Mouse (Mus musculus) embryonic facial prominence, embryonic 15.5 days (tissue): ENCODE measurements around the gene Hyal2. TPM values are rescaled to one million over a fixed set of nuclear protein-coding genes. Genes with fewer than 3 reads are reported as not detected.
"Not testable (repeated sequence)": the region's sequence is repeated elsewhere in the genome, so short reads cannot be mapped to it uniquely, and the experiment has no call there.

Source experiments
- ATAC-seq: fragments of 200-750 bp; cut with Nextera tagmentation; 2 replicates; pipeline ENCODE4 v1.8.0; 2017; ENCODE audit warnings: low read depth, moderate TSS enrichment; ENCODE audit not compliant: insufficient number of reproducible peaks, low FRiP score, low TSS enrichment
- H3K27ac ChIP-seq: fragments of 300-500 bp; sonication (generic); replicated peaks from 2 replicates; pipeline ENCODE4 v1.5.1; 2015; ENCODE audit warnings: mild to moderate bottlenecking, inconsistent platforms
- H3K27me3 ChIP-seq: fragments of 300-500 bp; sonication (generic); 2 replicates; pipeline ENCODE4 v1.6.1; 2015; ENCODE audit warnings: inconsistent platforms
- H3K36me3 ChIP-seq: fragments of 300-500 bp; sonication (generic); 2 replicates; pipeline ENCODE4 v1.6.1; 2015; ENCODE audit warnings: mild to moderate bottlenecking, inconsistent platforms
- H3K4me1 ChIP-seq: fragments of 300-500 bp; sonication (generic); 2 replicates; pipeline ENCODE4 v1.6.1; 2015; ENCODE audit warnings: inconsistent platforms
- H3K4me2 ChIP-seq: fragments of 300-500 bp; sonication (generic); replicated peaks from 2 replicates; pipeline ENCODE4 v1.6.1; 2015; ENCODE audit warnings: mild to moderate bottlenecking, inconsistent platforms
- H3K4me3 ChIP-seq: fragments of 300-500 bp; sonication (generic); replicated peaks from 2 replicates; pipeline ENCODE4 v1.5.1; 2015; ENCODE audit warnings: mild to moderate bottlenecking, inconsistent platforms
- H3K9ac ChIP-seq: fragments of 300-500 bp; sonication (generic); 2 replicates; pipeline ENCODE4 v1.6.1; 2015; ENCODE audit warnings: inconsistent platforms
- H3K9me3 ChIP-seq: fragments of 300-500 bp; sonication (generic); replicated peaks from 2 replicates; pipeline ENCODE4 v1.6.1; 2016; ENCODE audit warnings: inconsistent platforms
- WGBS: fragments of 180-500 bp; shearing (Covaris S2); methylation state at CpG from one replicate; pipeline ENCODE4 v1.1.7; 2015; 5-methylcytosine and 5-hydroxymethylcytosine counted together
- polyA plus RNA-seq: library from polyadenylated mRNA; unstranded; fragments of >200 nt; fragmentation: Nextera tagmentation; extraction: Ambion mirVana; gene quantifications from 2 replicates; pipeline ENCODE4 v1.2.1, GENCODE M21; 2015

The Hyal2 gene
- polyA plus RNA-seq, 1 experiment from 2014 or later: 98.4 TPM

GRCm38 (mm10) chr9:107570016-107570415, 2.3 kb downstream of the Hyal2 start:
- no peaks in the 10 kb centered on the region for H3K9me3 ChIP-seq
- H3K27ac ChIP-seq: peak overlapping the region; percentile 92
- H3K9ac ChIP-seq: peak overlapping the region; percentile 70
- H3K27me3 ChIP-seq: no peaks in the 10 kb centered on the region
- peak overlapping the region; percentile 88 for H3K4me3 ChIP-seq
- no peak for ATAC-seq
- WGBS: 23% methylated on average over 13 of the region's 13 CpGs
- peaks cover 48% of the 10 kb centered on the region for H3K36me3 ChIP-seq
- peak overlapping the region; percentile 61 for H3K4me2 ChIP-seq
- H3K4me1 ChIP-seq: peaks cover 48% of the 10 kb centered on the region

- no peak overlapping the region for H3K27ac ChIP-seq
- H3K4me1 ChIP-seq: peaks cover 51% of the 10 kb centered on the region
Observed at GRCm38 (mm10) chr9:107570845-107571244, 3.1 kb downstream of the Hyal2 start.

GRCm38 (mm10) chr9:107571534-107572326, 4.0 kb downstream of the Hyal2 start:
- H3K4me3 ChIP-seq: peak overlapping the region; percentile 88; the same call in 1 of the 2 replicates
- 92% methylated on average over 22 of the region's 22 CpGs for WGBS

More at GRCm38 (mm10) chr9:107570845-107571244, 3.1 kb downstream of the Hyal2 start:
- Histone ChIP-seq H3K9me3 (no peaks in the 10 kb centered on the region), H3K4me2 (peak overlapping the region; percentile 61), H3K9ac (no peak overlapping the region), H3K36me3 (peaks cover 42% of the 10 kb centered on the region), H3K27me3 (no peaks in the 10 kb centered on the region), H3K4me3 (peak overlapping the region; percentile 88)
- ATAC-seq: no peak
- WGBS: 88% methylated on average over 21 of the region's 21 CpGs

DNA sequence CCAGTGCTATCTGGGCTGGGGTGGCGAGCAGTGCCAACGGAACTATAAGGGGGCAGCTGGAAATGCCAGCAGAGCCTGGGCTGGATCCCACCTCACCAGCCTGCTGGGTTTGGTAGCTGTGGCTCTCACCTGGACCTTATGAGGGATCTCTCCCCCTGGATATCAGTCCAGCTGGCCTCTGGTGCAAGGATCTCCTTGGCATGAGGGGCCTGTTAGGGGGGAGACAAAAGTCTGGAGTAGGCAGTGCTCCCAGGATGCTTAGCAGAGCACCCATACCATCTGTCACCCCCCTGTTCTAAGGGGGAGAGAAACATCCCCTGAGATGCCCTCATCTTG, 4.5 kb downstream of the Hyal2 start:
- no peak for ATAC-seq
- no peak overlapping the region for H3K9ac ChIP-seq
- peaks cover 42% of the 10 kb centered on the region for H3K36me3 ChIP-seq
- no peaks in the 10 kb centered on the region for H3K9me3 ChIP-seq
- whole genome bisulfite sequencing: 95% methylated on average over 2 of the region's 2 CpGs
- H3K27ac ChIP-seq: no peak overlapping the region
- H3K4me3 ChIP-seq: no peak overlapping the region
- peaks cover 56% of the 10 kb centered on the region for H3K4me1 ChIP-seq
- H3K4me2 ChIP-seq: no peak overlapping the region
- H3K27me3 ChIP-seq: no peaks in the 10 kb centered on the region

More at GRCm38 (mm10) chr9:107571534-107572326, 4.0 kb downstream of the Hyal2 start:
- no peaks in the 10 kb centered on the region for H3K27me3 ChIP-seq
- no peak overlapping the region for H3K9ac ChIP-seq
- no peak overlapping the region for H3K4me2 ChIP-seq
- no peak overlapping the region for H3K27ac ChIP-seq
- H3K9me3 ChIP-seq: no peaks in the 10 kb centered on the region
- peaks cover 42% of the 10 kb centered on the region for H3K36me3 ChIP-seq
- no peak for ATAC-seq
- H3K4me1 ChIP-seq: peaks cover 54% of the 10 kb centered on the region

DNA sequence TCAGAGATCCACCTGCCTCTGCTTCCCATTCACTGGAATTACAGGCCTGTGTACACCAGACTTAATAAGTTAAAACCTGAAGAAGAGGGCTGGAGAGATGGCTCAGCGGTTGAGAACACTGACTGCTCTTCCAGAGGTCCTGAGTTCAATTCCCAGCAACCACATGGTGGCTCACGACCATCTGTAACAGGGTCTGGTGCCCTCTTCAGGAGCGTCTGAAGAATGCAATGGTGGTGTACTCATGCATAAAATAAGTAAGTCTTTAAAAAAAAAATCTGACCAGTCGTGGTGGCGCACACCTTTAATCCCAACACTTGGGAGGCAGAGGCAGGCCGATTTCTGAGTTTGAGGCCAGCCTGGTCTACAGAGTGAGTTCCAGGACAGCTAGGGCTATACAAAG, 6.0 kb downstream of the Hyal2 start:
- ATAC-seq: not testable (repeated sequence)

DNA sequence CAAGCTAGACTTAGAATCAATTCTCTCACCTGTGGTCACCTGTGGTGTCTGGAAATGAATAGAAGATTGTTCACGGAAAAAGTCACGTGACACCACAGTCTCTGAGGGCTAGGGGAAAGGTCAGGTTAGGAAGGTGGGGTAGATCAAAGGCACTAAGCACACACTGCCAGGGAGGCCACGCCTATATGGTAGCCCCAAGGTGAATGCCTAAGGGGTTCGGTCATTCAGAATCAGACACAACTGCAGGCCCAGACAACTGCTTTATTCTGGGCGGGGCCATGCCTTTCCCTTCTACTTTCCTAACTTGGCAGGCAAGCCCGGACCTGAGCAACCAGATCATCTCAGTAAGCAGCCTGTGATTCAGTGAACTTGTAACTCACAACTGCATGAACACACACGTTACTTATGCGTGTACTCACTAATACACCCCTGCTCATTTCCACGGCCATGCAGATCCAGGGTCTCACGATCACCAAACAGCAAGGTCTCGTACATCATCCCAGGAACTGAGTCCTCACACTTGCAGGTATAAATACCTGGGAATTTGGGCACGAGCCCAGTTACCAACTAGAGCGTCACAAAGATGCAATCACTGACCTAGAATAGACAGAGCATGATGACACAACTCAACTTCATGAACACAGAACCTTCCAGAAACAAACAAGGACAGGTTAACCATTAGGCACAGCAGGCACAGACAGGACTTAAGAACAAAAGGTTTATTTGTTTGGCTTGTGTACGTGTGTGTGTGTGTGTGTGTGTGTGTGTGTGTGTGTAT, 8.0 kb downstream of the Hyal2 start:
- no peak for ATAC-seq
- Histone ChIP-seq H3K4me2 (0 out of 2 replicates have a peak overlapping the region, but pooled peaks have one; percentile 57), H3K27ac (peak overlapping the region; percentile 91), H3K9ac (no peak overlapping the region), H3K4me1 (peaks cover 64% of the 10 kb centered on the region), H3K4me3 (0 out of 2 replicates have a peak overlapping the region, but pooled peaks have one; percentile 45), H3K9me3 (no peaks in the 10 kb centered on the region), H3K27me3 (no peaks in the 10 kb centered on the region), H3K36me3 (peaks cover 39% of the 10 kb centered on the region)
- WGBS: 65% methylated on average over 14 of the region's 14 CpGs

More for the DNA sequence above, 6.0 kb downstream of the Hyal2 start:
- H3K27ac ChIP-seq, H3K4me3 ChIP-seq, H3K27me3 ChIP-seq, H3K9me3 ChIP-seq, H3K9ac ChIP-seq, H3K4me2 ChIP-seq: not testable (repeated sequence)
- 85% methylated on average over 6 of the region's 6 CpGs for WGBS
- Histone ChIP-seq H3K4me1 (peaks cover 58% of the 10 kb centered on the region), H3K36me3 (peaks cover 42% of the 10 kb centered on the region)

DNA sequence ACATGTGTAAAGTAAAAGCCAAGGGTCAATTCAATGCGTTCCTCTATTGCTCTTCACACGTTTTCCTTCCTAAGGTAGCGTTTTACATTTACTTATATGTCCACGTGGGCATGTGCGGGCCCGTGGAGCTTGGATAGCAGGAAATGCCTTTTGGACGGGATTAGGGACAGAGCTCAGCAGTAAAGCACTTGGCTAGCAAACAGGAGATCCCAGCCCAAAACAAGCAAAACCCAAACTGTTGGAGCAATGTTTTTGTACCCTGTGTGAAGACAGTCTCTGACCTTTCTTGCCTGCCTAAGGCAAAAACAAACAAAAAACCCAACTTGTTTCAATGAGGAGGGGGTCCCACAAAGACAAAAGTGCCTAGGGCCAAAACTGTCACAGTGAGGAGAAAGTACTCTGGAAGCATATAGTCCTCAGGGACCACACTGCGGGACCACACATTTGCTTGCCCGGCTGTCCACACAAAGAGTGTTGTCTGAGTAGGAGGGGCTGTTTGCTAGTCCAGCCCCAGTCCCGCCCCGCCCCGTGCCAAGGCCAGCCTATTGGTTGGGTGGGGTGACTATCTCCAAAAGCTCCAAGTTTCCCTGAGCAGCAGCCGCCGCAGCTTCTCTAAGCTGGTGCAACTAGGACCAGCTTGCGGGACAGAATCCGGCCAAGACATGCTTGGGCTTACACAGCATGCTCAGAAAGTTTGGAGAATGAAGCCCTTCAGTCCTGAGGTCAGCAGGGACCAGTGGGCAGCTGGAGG, 8.8 kb downstream of the Hyal2 start, which contains the start of gene Hyal1:
Gene Hyal1, plus strand, starts transcription at position 571 of the 751 bp plus-strand sequence.
- peaks cover 62% of the 10 kb centered on the region for H3K4me1 ChIP-seq
- 0 out of 2 replicates have a peak within 1 kb of the TSS, but pooled peaks have one; percentile 24 for H3K9ac ChIP-seq
- H3K4me2 ChIP-seq: peak within 1 kb of the TSS; percentile 57
- H3K36me3 ChIP-seq: peaks cover 32% of the 10 kb centered on the region
- H3K27me3 ChIP-seq: no peaks in the 10 kb centered on the region
- peak; percentile 64 for ATAC-seq
- peak within 1 kb of the TSS; percentile 45 for H3K4me3 ChIP-seq
- WGBS: 14% methylated on average over 16 of the region's 16 CpGs
- H3K9me3 ChIP-seq: no peaks in the 10 kb centered on the region
- H3K27ac ChIP-seq: peak within 1 kb of the TSS; percentile 91

GRCm38 (mm10) chr9:107577871-107578270, 10.1 kb downstream of the Hyal2 start:
- Histone ChIP-seq H3K27ac (no peak overlapping the region), H3K9me3 (no peaks in the 10 kb centered on the region), H3K4me2 (no peak overlapping the region; the same call in 1 of the 2 replicates), H3K9ac (no peak overlapping the region), H3K27me3 (no peaks in the 10 kb centered on the region), H3K36me3 (peaks cover 22% of the 10 kb centered on the region), H3K4me3 (no peak overlapping the region), H3K4me1 (peaks cover 65% of the 10 kb centered on the region)
- no peak for ATAC-seq
- WGBS: 92% methylated on average over 10 of the region's 10 CpGs

DNA sequence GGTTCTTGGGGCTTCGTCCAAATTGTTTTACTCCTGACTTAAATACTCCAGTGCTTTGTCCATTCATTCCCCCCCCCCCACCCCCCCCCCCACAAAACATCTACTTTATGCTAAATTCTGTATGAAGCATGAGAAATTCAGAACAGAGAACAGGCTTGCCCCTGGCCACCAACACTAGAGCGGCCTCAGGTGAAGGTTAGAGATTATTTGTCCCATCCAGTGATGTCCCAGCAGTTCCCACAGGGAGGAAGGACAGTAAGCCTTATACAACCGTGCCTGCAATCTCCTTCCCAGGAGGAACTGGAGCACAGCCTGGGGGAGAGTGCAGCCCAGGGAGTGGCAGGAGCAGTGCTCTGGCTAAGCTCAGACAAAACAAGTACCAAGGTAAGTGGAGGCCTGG, 10.8 kb downstream of the Hyal2 start, which contains the start of gene Naa80:
Gene Naa80, plus strand, starts transcription at position 301 of the 400 bp plus-strand sequence.
- WGBS: 74% methylated on average over 3 of the region's 3 CpGs
- H3K36me3 ChIP-seq: peaks cover 22% of the 10 kb centered on the region
- no peak for ATAC-seq
- no peaks in the 10 kb centered on the region for H3K9me3 ChIP-seq
- 0 out of 2 replicates have a peak within 1 kb of the TSS, but pooled peaks have one; percentile 65 for H3K4me3 ChIP-seq
- no peak within 1 kb of the TSS for H3K9ac ChIP-seq
- peak within 1 kb of the TSS; percentile 97 for H3K27ac ChIP-seq
- H3K4me1 ChIP-seq: peaks cover 65% of the 10 kb centered on the region
- H3K27me3 ChIP-seq: no peaks in the 10 kb centered on the region
- H3K4me2 ChIP-seq: peak within 1 kb of the TSS; percentile 73

DNA sequence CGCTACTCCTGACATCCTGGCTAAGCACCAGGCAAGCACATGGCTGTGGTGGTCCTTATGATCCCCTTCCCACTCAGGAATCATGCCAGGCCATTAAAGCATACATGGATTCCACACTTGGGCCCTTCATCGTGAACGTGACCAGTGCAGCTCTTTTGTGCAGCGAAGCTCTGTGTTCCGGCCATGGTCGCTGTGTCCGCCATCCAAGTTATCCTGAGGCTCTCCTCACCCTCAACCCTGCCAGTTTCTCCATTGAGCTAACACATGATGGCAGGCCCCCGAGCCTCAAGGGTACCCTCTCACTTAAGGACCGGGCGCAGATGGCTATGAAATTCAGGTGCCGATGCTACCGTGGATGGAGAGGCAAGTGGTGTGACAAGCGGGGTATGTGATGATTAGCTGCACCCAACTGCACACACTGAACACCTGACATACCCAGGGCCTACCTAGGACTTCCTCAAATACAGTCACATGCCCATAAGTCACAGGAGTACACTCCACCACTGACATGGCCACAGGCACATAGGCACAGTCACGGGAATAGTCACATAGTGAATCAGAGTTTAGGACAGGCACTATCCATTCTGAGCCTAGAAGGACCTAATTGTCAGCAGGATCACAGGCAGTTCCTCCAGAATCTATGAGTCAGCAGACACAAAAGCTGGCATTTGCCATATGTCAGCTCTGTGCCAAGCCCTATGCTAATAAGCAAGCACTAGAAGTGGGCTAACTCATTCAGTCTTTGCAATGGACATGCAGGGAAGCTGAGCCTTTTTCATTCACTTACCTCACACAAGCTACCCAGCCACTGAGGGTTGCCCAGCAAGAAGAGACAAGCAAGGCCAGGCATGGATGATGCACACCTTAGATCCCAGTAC, 11.5 kb downstream of the Hyal2 start:
- no peaks in the 10 kb centered on the region for H3K9me3 ChIP-seq
- H3K27ac ChIP-seq: peak overlapping the region; percentile 97
- H3K27me3 ChIP-seq: no peaks in the 10 kb centered on the region
- H3K9ac ChIP-seq: no peak overlapping the region
- 0 out of 2 replicates have a peak overlapping the region, but pooled peaks have one; percentile 65 for H3K4me3 ChIP-seq
- H3K4me2 ChIP-seq: peak overlapping the region; percentile 73; the same call in 1 of the 2 replicates
- H3K36me3 ChIP-seq: peaks cover 24% of the 10 kb centered on the region
- H3K4me1 ChIP-seq: peaks cover 65% of the 10 kb centered on the region
- 91% methylated on average over 14 of the region's 14 CpGs for WGBS
- no peak for ATAC-seq
